Mouse (Mus musculus) kidney, postnatal 25 days (tissue): ENCODE data around the gene Btbd1.

ENCODE experiments used
- DNase-seq, 2 experiments: peaks; one replicate each; pipeline ENCODE4 v3.0.0; 2021; ENCODE audit warnings: mixed read lengths in 2 of 2

Gene Btbd1

DNA sequence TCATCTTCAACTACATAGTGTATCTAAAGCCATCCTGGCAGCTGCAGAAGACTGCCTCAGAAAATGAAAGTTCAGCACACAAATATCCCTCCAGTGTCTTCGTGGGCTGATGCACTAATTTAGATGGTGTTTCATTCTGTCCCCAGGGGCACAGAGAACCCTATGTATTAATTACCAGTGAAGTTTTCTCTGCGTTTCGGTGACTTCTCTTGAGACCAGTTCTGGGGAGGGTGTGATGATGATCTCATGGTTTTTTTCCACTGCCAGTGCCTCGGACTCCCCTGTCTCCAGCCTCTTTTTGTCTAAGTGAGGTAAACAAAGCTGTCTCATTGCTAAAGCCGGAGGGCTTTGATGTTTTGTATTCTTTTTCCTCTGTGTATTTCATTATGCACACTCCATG lies 53.9 kb downstream of the Btbd1 start:
- no peak for DNase-seq

DNA sequence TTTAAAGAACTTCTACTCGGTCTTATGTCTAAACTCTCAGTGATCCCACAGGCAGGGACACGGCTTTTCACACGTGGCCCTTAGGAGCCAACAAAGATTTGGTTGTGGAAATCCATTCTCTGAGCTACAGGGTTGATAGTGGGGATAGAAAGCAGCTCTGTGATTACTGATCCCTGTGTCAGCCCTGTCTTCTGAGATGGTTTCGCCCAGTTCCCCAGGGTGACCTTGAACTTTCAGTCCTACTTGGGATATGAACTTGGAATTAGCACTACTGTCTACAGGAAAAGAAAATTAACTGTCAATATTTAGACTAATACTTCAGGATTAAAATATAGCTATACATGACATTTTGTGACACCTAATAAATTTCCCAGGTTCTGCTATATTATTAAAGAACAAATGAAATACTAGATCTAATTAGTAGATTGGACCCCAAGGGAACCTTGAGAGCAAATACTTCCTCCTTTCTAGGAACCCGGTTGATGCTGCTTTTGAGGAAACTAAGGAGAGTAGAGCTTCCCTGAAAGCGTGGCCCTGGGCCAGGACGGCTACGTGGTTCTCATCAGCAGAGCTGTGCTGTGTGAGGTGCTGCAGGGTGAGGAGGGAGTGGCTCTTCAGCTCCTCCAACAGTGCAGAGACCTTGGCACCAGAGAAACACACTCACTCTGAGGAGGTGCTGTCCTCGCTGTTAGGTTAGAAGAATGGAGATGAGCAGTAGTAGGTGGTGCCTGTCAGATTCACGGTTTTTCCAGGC lies 56.3 kb downstream of the Btbd1 start:
- no peak for DNase-seq

DNA sequence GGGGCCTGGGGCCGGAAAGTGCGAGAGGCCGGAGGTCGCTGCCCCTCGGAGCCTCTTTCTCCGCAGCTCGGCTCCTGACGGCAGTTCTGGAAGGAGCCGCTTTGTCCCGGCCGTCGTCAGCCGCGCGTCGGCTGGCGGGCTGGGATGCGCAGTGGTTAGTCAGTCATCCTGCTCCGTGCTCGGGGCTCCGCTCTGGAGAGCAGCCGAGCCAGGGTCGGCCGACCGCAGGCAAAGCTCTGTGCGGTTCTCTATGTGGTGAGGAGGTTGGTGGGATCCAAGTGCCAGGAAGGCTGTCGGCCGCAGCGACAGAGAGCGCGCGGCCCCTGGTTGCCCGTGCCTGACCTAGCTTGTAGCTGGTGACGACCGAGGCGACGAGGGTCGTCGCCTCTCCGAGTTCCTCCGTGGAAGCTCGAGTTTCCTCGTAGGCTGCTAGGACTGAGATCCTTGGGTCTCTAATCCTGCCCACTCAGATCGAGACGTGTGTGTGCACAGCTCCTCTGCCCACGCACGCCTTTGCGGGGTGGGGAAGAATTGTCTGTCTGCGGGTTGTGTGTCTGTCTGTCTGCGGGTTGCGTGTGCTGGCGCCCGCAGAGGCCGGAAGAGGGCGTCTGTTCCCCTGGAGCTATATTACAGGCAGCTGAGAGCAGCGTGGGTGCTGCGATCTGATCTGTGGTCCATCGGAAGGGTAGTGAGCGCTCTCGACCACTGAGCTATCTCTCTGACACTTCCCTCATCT lies 66.0 kb downstream of the Btbd1 start:
- no peak for DNase-seq

DNA sequence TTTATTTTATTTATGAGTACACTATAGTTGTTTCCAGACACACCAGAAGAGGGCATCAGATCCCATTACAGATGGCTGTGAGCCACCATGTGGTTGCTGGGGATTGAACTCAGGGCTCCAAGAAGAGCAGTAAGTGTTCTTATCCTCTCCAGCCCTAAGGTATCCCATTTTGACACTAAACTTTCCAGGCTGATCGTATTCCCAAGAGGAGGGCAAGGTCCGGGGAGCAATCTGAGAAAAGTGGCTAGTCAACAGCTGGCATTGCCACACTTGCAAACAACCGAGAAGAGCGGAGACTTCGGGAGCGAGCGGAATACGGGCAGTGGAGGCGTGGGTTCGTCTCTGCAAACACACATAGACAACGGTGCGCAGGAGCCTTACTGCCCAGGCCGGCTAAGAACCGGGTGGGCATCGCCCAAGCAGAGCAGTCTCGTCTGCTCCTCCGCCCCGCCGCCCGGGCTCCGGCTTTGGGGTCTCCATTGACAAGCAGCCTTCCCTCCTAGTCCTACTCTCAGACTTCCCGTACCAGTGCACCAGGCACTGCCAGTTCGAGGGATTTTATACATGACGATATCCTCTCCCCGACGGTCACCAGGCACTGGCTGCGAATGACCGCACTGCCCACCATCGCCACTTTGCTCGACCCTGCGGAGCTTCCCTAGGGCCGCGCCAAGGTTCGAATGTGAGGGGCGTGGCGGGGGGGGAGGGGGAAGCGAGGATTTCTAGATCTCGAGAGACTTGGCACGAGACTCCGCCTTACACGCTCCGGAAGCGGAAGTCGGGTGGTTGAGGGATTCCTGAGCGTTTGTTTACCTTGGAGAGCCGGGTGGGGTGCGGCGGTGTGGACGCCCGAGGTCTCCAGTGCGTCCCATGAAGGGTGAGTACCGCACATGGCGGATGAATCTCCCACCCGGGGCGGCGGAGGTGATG lies 66.8 kb downstream of the Btbd1 start, which contains the start of gene Ramac:
Ramac (plus strand) TSS at position 746 of the 930 bp plus-strand sequence.
- peak; percentile 93 to 95 for DNase-seq

DNA sequence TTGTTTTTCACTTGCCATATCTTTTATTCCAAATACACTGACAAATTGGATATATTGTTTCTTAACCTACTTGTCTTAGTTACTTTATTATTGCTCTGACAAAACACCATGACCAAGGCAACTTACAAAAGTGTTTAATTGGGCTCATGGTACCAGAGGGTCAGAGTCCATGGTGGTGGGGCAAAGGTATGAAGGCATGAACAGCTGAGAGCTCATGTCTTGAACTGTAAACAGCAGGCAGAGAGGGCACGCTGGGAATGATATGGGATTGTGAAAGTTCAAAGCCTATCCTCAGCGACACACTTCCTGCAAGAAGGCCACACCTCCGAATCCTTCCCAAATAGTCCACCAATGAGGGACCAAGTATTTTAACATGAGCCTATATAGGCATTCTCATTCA lies 81.3 kb downstream of the Btbd1 start:
- DNase-seq, result no peak

DNA sequence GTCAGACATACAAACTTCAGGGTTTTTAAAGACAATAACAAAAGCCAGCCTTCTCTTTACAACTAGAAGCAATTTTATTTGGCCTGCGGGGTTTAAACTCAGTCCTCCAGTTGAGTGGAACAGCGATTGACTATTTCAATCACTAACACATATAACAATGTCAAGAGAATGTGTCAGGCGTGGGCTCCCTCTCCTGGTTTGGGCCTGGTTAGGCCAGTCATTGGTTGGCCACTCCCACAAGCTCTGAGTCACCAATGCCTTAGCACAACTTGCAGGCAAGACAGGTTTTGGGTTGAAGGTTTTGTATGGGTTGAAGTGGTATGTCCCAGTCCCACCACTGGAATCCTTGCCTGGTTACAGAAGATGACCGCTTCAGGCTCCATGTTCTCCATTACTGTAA lies 85.1 kb downstream of the Btbd1 start:
- DNase-seq, result peak in 1 of 2 experiments; percentile 12
